Mouse (Mus musculus): ENCODE results near the gene Olfr683. TPM values are rescaled to one million over a fixed set of nuclear protein-coding genes. Genes with fewer than 3 reads are reported as not detected.

The Olfr683 gene
- polyA plus RNA-seq (2012; rRNA removed): not detected in 2 replicates

GRCm38 (mm10) chr7:105146912-105147311 lies at the start of gene Olfr683:
TSS of gene Olfr683 (minus strand) at chr7:105147012.

DNA sequence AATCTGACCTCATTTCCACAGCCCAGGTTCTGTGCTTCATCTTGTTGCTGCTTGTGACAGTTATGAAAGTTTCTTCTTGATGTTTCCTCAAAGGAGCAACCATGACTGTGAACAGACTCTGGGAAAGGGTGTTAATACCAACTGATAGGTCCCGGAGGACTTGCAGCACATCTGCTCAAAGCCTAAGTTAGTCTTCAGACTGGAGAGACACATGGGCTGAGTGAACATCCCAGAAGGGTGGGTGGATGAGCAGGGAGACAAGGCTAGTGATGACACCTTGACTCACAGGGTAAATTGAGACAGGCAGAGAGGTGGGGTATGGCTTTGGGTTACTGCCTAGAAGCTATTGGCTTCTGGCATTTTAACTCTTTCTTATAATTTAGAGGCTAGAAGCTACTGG lies 39.1 kb upstream of the Olfr683 start, which contains the start of gene Olfr685:
TSS of gene Olfr685 (minus strand) at position 101 of the 400 bp plus-strand sequence.

GRCm38 (mm10) chr7:105163553-105163952 lies 16.7 kb upstream of the Olfr683 start, which contains the start of gene Olfr684:
TSS of gene Olfr684 (minus strand) at chr7:105163653.

GRCm38 (mm10) chr7:105116536-105116935 lies 30.3 kb downstream of the Olfr683 start, which contains the start of gene Olfr681:
TSS of gene Olfr681 (plus strand) at chr7:105116836.

GRCm38 (mm10) chr7:105092717-105093116 lies 54.1 kb downstream of the Olfr683 start, which contains the start of gene Olfr680-ps1:
TSS of gene Olfr680-ps1 (minus strand) at chr7:105092817.

Other genes with a start within 250 kb of the Olfr683 start
- gene Olfr667, start 225.5 kb downstream of the Olfr683 start, polyA plus RNA-seq (2012; rRNA removed): not detected in 2 replicates
- gene Olfr668, start 219.0 kb downstream of the Olfr683 start, polyA plus RNA-seq (2012; rRNA removed): not detected in 2 replicates
- not detected in 2 replicates for gene Olfr669, start 212.8 kb downstream of the Olfr683 start, polyA plus RNA-seq (2012; rRNA removed)
- not detected in 2 replicates for gene Olfr670, start 184.4 kb downstream of the Olfr683 start, polyA plus RNA-seq (2012; rRNA removed)
- gene Olfr671, start 167.9 kb downstream of the Olfr683 start, polyA plus RNA-seq (2012; rRNA removed): not detected in 2 replicates
- gene Olfr672, start 145.0 kb downstream of the Olfr683 start, polyA plus RNA-seq (2012; rRNA removed): not detected in 2 replicates
- gene Olfr675, start 118.6 kb downstream of the Olfr683 start, polyA plus RNA-seq (2012; rRNA removed): not detected in 2 replicates
- gene Olfr676, start 114.3 kb downstream of the Olfr683 start, polyA plus RNA-seq (2012; rRNA removed): not detected in 2 replicates
- not detected in 2 replicates for gene Olfr677, start 95.6 kb downstream of the Olfr683 start, polyA plus RNA-seq (2012; rRNA removed)
- gene Olfr678, start 82.5 kb downstream of the Olfr683 start, polyA plus RNA-seq (2012; rRNA removed): not detected in 2 replicates
- gene Olfr679, start 65.8 kb downstream of the Olfr683 start, polyA plus RNA-seq (2012; rRNA removed): not detected in 2 replicates
- gene Olfr680-ps1, start 54.2 kb downstream of the Olfr683 start, polyA plus RNA-seq (2012; rRNA removed): not detected in 2 replicates
- gene Olfr681, start 30.2 kb downstream of the Olfr683 start, polyA plus RNA-seq (2012; rRNA removed): not detected in 2 replicates
- not detected in 2 replicates for gene Olfr684, start 16.6 kb upstream of the Olfr683 start, polyA plus RNA-seq (2012; rRNA removed)
- gene Olfr685, start 39.0 kb upstream of the Olfr683 start, polyA plus RNA-seq (2012; rRNA removed): not detected in 2 replicates
- gene Olfr686, start 60.5 kb upstream of the Olfr683 start, polyA plus RNA-seq (2012; rRNA removed): not detected in 2 replicates
- gene Olfr688, start 141.1 kb upstream of the Olfr683 start, polyA plus RNA-seq (2012; rRNA removed): not detected in 2 replicates
- not detected in 2 replicates for gene Olfr689, start 164.2 kb upstream of the Olfr683 start, polyA plus RNA-seq (2012; rRNA removed)
- not detected in 2 replicates for gene Olfr690, start 187.1 kb upstream of the Olfr683 start, polyA plus RNA-seq (2012; rRNA removed)
- not detected in 2 replicates for gene Olfr691, start 195.3 kb upstream of the Olfr683 start, polyA plus RNA-seq (2012; rRNA removed)
- not detected in 2 replicates for gene Olfr692, start 221.2 kb upstream of the Olfr683 start, polyA plus RNA-seq (2012; rRNA removed)
- gene Gm5901, start 228.0 kb upstream of the Olfr683 start, polyA plus RNA-seq (2012; rRNA removed): not detected in 2 replicates